Mouse (Mus musculus) adrenal gland, adult 8-10 months (tissue): ENCODE results near the gene Bach2. TPM values are rescaled to one million over a fixed set of nuclear protein-coding genes. Genes with fewer than 3 reads are reported as not detected.

Experiments used
- DNase-seq: peaks from one replicate; pipeline ENCODE4 v3.0.0; 2022
- total RNA-seq, 4 experiments: library from RNA; stranded (reverse); gene quantifications; 2 replicates each; pipeline ENCODE4 v1.2.4; 2022

Bach2 gene
- total RNA-seq, 4 experiments from 2014 or later, result 2.8 to 3.3 (median 3.0) TPM

- no peak for DNase-seq
Measured at GRCm38 (mm10) chr4:32389107-32389800, 150.7 kb downstream of the Bach2 start.

- peak; percentile 14 for DNase-seq
Measured at GRCm38 (mm10) chr4:32391260-32391659, 152.7 kb downstream of the Bach2 start.

GRCm38 (mm10) chr4:32393226-32393625 lies 154.6 kb downstream of the Bach2 start:
- DNase-seq, result no peak

- no peak for DNase-seq
Measured at GRCm38 (mm10) chr4:32393951-32394350, 155.3 kb downstream of the Bach2 start.

- no peak for DNase-seq
Measured at GRCm38 (mm10) chr4:32394850-32395249, 156.2 kb downstream of the Bach2 start.

- no peak for DNase-seq
Measured at GRCm38 (mm10) chr4:32401459-32401858, 162.9 kb downstream of the Bach2 start.

GRCm38 (mm10) chr4:32403506-32403905 lies 164.9 kb downstream of the Bach2 start:
- no peak for DNase-seq

GRCm38 (mm10) chr4:32405149-32405882 lies 166.7 kb downstream of the Bach2 start:
- no peak for DNase-seq

- no peak for DNase-seq
Measured at GRCm38 (mm10) chr4:32405985-32406384, 167.4 kb downstream of the Bach2 start.

- no peak for DNase-seq
Measured at GRCm38 (mm10) chr4:32408535-32408934, 169.9 kb downstream of the Bach2 start.

GRCm38 (mm10) chr4:32409116-32409880 lies 170.7 kb downstream of the Bach2 start:
- DNase-seq, result no peak

GRCm38 (mm10) chr4:32413063-32413462 lies 174.5 kb downstream of the Bach2 start:
- no peak for DNase-seq

GRCm38 (mm10) chr4:32413505-32413904 lies 174.9 kb downstream of the Bach2 start:
- no peak for DNase-seq

- DNase-seq, result no peak
Measured at GRCm38 (mm10) chr4:32414959-32415358, 176.4 kb downstream of the Bach2 start.

- no peak for DNase-seq
Measured at GRCm38 (mm10) chr4:32417939-32418338, 179.3 kb downstream of the Bach2 start.

GRCm38 (mm10) chr4:32421570-32421969 lies 183.0 kb downstream of the Bach2 start:
- DNase-seq, result no peak

- no peak for DNase-seq
Measured at GRCm38 (mm10) chr4:32422427-32422826, 183.8 kb downstream of the Bach2 start.

- no peak for DNase-seq
Measured at GRCm38 (mm10) chr4:32423667-32424066, 185.1 kb downstream of the Bach2 start.

- DNase-seq, result no peak
Measured at GRCm38 (mm10) chr4:32424434-32424833, 185.8 kb downstream of the Bach2 start.

- DNase-seq, result no peak
Measured at GRCm38 (mm10) chr4:32425060-32425459, 186.5 kb downstream of the Bach2 start.

GRCm38 (mm10) chr4:32425641-32426040 lies 187.0 kb downstream of the Bach2 start:
- DNase-seq, result no peak

- DNase-seq, result no peak
Measured at GRCm38 (mm10) chr4:32426779-32427577, 188.4 kb downstream of the Bach2 start.
